Mouse (Mus musculus) kidney, postnatal 25 days (tissue): ENCODE measurements around the gene Pkn1.

Experiments used
- DNase-seq, 2 experiments: peaks; one replicate each; pipeline ENCODE4 v3.0.0; 2021; ENCODE audit warnings: mixed read lengths in 2 of 2

Gene Pkn1

GRCm38 (mm10) chr8:83681099-83681498 lies 17.9 kb downstream of the Pkn1 start:
- no peak for DNase-seq

GRCm38 (mm10) chr8:83680603-83681002 lies 18.4 kb downstream of the Pkn1 start:
- DNase-seq: no peak

- DNase-seq: no peak
These were observed 19.1 kb downstream of the Pkn1 start for GRCm38 (mm10) chr8:83679866-83680265.

GRCm38 (mm10) chr8:83674497-83674896 lies 24.5 kb downstream of the Pkn1 start:
- DNase-seq: no peak

GRCm38 (mm10) chr8:83672936-83673335 lies 26.0 kb downstream of the Pkn1 start:
- DNase-seq: no peak

GRCm38 (mm10) chr8:83669013-83669412 lies 30.0 kb downstream of the Pkn1 start:
- no peak for DNase-seq

- peak; percentile 59 to 63 for DNase-seq
These were observed 30.7 kb downstream of the Pkn1 start for GRCm38 (mm10) chr8:83668010-83668916.

GRCm38 (mm10) chr8:83667526-83667925 lies 31.5 kb downstream of the Pkn1 start:
- DNase-seq: no peak

- no peak for DNase-seq
These were observed 32.1 kb downstream of the Pkn1 start for GRCm38 (mm10) chr8:83666866-83667234.

GRCm38 (mm10) chr8:83665969-83666865 lies 32.8 kb downstream of the Pkn1 start, which contains the start of gene Ptger1:
Ptger1 (plus strand) TSS chr8:83666678.
- peak; percentile 62 to 84 for DNase-seq

- peak in 1 of 2 experiments; percentile 47 for DNase-seq
These were observed 33.9 kb downstream of the Pkn1 start for GRCm38 (mm10) chr8:83664931-83665625.

GRCm38 (mm10) chr8:83664096-83664495 lies 34.9 kb downstream of the Pkn1 start:
- DNase-seq: no peak

GRCm38 (mm10) chr8:83662421-83662826 lies 36.6 kb downstream of the Pkn1 start:
- peak; percentile 94 to 98 for DNase-seq

GRCm38 (mm10) chr8:83660995-83661680 lies 37.8 kb downstream of the Pkn1 start:
- peak; percentile 48 to 66 for DNase-seq

GRCm38 (mm10) chr8:83660545-83660944 lies 38.4 kb downstream of the Pkn1 start:
- peak in 1 of 2 experiments; percentile 48 for DNase-seq

- peak in 1 of 2 experiments; percentile 67 for DNase-seq
These were observed 42.3 kb downstream of the Pkn1 start for GRCm38 (mm10) chr8:83656484-83657246.

GRCm38 (mm10) chr8:83656043-83656442 lies 42.9 kb downstream of the Pkn1 start:
- DNase-seq: no peak

GRCm38 (mm10) chr8:83654725-83655124 lies 44.3 kb downstream of the Pkn1 start:
- DNase-seq: no peak

- DNase-seq: no peak
These were observed 45.3 kb downstream of the Pkn1 start for GRCm38 (mm10) chr8:83653662-83654017.

GRCm38 (mm10) chr8:83652744-83653661 lies 46.0 kb downstream of the Pkn1 start:
- peak in 1 of 2 experiments; percentile 61 for DNase-seq
